Mouse (Mus musculus): ENCODE results near the gene Mapre1. TPM values are rescaled to one million over a fixed set of nuclear protein-coding genes. Genes with fewer than 3 reads are reported as not detected.

The Mapre1 gene
- 52.0 TPM for polyA plus RNA-seq (2014; fragmentation: Illumina TruSeq; extraction: RNeasy Lipid Tissue Mini Kit (QIAGEN cat#74804); ENCODE audit: low read depth, low replicate concordance)

GRCm38 (mm10) chr2:153740500-153741436 is at the start of gene Mapre1:
Gene Mapre1 (plus strand): TSS chr2:153741274.

DNA sequence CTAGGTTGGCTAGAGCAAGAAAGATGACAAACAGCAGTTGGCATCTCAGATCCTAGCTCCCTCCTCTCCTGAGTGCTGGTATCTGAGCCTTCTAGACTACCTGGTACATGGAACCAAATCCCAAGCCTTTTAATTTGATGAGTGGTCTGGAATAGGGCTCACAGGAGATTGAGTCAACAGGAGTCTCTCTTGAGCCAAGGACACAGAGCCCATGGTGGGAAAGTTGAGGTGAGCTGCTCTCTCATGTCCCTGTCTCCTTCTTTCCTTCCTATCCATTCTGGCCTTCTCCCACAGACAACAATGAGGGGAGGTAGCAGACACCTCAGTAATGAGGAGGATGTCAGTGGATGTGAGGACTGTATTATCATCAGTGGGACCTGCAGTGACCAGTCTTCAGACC is 44.7 kb upstream of the Mapre1 start, which contains the start of gene Dnmt3c:
Dnmt3c (plus strand) TSS at position 301 of the 400 bp plus-strand sequence.

DNA sequence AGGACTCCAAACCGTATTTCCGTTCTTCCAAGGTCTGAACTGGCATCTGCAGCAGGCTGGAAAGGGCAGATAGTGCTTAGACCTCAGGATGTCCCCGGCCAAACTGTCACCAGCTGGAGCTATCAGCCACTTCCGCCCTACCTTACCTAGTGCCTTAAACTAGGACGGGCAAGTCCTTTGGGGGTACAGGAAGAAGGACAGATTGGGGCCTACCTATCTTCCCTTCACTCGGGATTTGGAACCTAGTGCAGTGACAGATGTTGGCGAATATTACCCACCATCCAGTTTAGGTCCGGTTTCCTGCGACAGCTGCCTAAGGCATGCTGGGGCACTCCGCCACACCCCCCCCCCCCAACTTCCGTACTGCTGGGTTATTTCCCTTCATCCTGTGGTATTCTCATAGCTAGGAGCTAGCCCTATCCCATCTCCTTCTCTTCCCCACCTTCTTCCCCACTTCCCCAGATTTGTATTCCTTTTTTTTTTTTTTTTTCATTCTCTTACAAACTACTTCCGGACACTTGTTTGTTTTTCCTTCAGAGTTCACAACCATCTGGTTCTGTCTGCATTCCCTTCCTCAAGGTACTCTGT is 38.4 kb downstream of the Mapre1 start, which contains the start of gene Efcab8:
Efcab8 (plus strand) TSS at position 538 of the 588 bp plus-strand sequence.

Other genes with a start within 250 kb of the Mapre1 start
- gene 4930404H24Rik, start 248.5 kb upstream of the Mapre1 start, polyA plus RNA-seq (2014; fragmentation: Illumina TruSeq; extraction: RNeasy Lipid Tissue Mini Kit (QIAGEN cat#74804); ENCODE audit: low read depth, low replicate concordance) = not detected
- 21.3 TPM for gene Nol4l, start 211.3 kb upstream of the Mapre1 start, polyA plus RNA-seq (2014; fragmentation: Illumina TruSeq; extraction: RNeasy Lipid Tissue Mini Kit (QIAGEN cat#74804); ENCODE audit: low read depth, low replicate concordance)
- gene Commd7, start 108.5 kb upstream of the Mapre1 start, polyA plus RNA-seq (2014; fragmentation: Illumina TruSeq; extraction: RNeasy Lipid Tissue Mini Kit (QIAGEN cat#74804); ENCODE audit: low read depth, low replicate concordance) = 32.0 TPM
- 1.9 TPM for gene Dnmt3b, start 91.8 kb upstream of the Mapre1 start, polyA plus RNA-seq (2014; fragmentation: Illumina TruSeq; extraction: RNeasy Lipid Tissue Mini Kit (QIAGEN cat#74804); ENCODE audit: low read depth, low replicate concordance)
- not detected for gene Dnmt3c, start 44.6 kb upstream of the Mapre1 start, polyA plus RNA-seq (2014; fragmentation: Illumina TruSeq; extraction: RNeasy Lipid Tissue Mini Kit (QIAGEN cat#74804); ENCODE audit: low read depth, low replicate concordance)
- gene Efcab8, start 38.7 kb downstream of the Mapre1 start, polyA plus RNA-seq (2014; fragmentation: Illumina TruSeq; extraction: RNeasy Lipid Tissue Mini Kit (QIAGEN cat#74804); ENCODE audit: low read depth, low replicate concordance) = 1.8 TPM
- 3.1 TPM for gene Sun5, start 129.8 kb downstream of the Mapre1 start, polyA plus RNA-seq (2014; fragmentation: Illumina TruSeq; extraction: RNeasy Lipid Tissue Mini Kit (QIAGEN cat#74804); ENCODE audit: low read depth, low replicate concordance)
- gene Bpifb2, start 133.8 kb downstream of the Mapre1 start, polyA plus RNA-seq (2014; fragmentation: Illumina TruSeq; extraction: RNeasy Lipid Tissue Mini Kit (QIAGEN cat#74804); ENCODE audit: low read depth, low replicate concordance) = not detected
- gene Bpifb6, start 159.1 kb downstream of the Mapre1 start, polyA plus RNA-seq (2014; fragmentation: Illumina TruSeq; extraction: RNeasy Lipid Tissue Mini Kit (QIAGEN cat#74804); ENCODE audit: low read depth, low replicate concordance) = 0.26 TPM
- gene Bpifb3, start 177.0 kb downstream of the Mapre1 start, polyA plus RNA-seq (2014; fragmentation: Illumina TruSeq; extraction: RNeasy Lipid Tissue Mini Kit (QIAGEN cat#74804); ENCODE audit: low read depth, low replicate concordance) = not detected
- gene Bpifb4, start 196.9 kb downstream of the Mapre1 start, polyA plus RNA-seq (2014; fragmentation: Illumina TruSeq; extraction: RNeasy Lipid Tissue Mini Kit (QIAGEN cat#74804); ENCODE audit: low read depth, low replicate concordance) = not detected
- gene Bpifa6, start 233.7 kb downstream of the Mapre1 start, polyA plus RNA-seq (2014; fragmentation: Illumina TruSeq; extraction: RNeasy Lipid Tissue Mini Kit (QIAGEN cat#74804); ENCODE audit: low read depth, low replicate concordance) = not detected

Measured in adipose tissue, adult 10 weeks (tissue).